Mouse (Mus musculus) lung, postnatal 25 days (tissue): Measurements from ENCODE around the gene Col23a1.

Experiments used
- DNase-seq: peaks from one replicate; pipeline ENCODE4 v3.0.0; 2022; ENCODE audit warnings: low spot score

Col23a1 gene

DNA sequence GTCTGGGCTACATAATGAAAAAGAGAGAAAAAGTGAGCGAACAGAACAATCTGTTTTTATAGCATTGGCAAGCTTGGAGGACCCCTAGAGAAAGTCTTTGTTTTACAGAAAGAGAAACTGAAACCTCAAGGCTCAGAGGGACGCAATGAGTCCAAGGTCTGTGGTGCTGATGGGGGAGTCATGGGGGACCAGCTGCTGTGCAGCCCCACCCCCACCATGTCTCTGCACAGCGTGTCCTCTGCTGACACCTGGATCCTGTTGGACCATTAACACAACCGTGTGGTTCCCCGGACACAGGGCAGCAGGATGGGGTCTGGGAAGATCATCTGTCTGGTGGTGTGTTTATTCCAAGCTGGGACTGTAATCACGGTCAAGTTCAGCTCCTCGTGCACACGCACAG, 142.2 kb downstream of the Col23a1 start:
- DNase-seq = no peak

- DNase-seq = no peak
Observed at GRCm38 (mm10) chr11:51442006-51442405, 152.3 kb downstream of the Col23a1 start.

DNA sequence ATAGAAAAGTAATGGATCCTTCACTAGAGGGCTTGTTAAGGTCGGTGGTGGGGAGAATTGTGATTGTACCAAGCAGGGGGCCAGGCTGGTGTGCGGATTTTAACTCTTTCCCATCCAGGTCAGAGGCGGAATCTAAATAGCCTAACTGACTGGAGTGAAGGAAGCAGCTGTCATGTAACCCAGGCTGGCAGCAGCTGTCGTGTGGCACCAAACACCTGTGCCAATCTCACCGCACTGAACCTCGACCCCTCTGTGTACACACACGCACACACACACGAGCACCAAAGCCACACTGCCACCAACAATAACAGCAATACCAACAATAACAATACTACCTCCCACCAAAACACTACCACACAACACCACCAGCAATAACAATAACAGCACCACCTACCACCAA, 152.9 kb downstream of the Col23a1 start:
- no peak for DNase-seq

GRCm38 (mm10) chr11:51443818-51444217, 154.1 kb downstream of the Col23a1 start:
- DNase-seq = no peak

GRCm38 (mm10) chr11:51444649-51445048, 154.9 kb downstream of the Col23a1 start:
- DNase-seq = no peak

DNA sequence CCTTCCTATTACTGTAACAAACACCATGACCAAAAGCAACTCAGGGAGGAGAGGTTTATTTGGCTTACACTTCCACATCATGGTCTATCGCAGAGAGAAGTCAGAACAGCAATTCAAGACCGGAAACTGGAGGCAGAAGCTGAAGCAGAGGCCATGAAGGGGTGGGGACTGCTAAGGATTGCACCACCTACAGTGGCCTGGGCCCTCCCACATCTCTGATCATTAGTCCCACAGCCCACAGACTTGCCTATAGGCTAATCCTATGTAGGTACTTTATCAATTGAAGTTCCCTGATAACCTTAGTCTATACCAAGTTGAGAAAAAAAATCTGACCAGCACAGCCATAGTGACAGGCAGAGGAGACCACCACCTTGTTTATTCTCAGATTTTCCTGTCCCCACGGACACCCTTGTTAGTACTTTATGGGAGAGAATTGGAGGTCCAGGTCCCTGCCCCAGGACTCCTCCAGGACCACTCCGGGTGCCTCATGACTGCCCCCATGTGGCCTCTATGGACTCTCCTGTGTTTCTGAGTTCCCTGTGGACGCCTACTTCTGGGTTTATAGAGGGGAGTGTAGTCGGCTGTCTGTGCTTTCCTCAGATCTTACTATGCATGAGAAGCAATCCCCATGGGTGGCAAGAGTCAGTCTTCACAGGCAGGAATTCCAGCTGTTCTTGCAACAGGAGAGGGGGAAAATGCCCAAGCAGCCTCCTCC, 157.1 kb downstream of the Col23a1 start:
- peak; percentile 68 for DNase-seq

GRCm38 (mm10) chr11:51448256-51448655, 158.5 kb downstream of the Col23a1 start:
- DNase-seq = no peak

DNA sequence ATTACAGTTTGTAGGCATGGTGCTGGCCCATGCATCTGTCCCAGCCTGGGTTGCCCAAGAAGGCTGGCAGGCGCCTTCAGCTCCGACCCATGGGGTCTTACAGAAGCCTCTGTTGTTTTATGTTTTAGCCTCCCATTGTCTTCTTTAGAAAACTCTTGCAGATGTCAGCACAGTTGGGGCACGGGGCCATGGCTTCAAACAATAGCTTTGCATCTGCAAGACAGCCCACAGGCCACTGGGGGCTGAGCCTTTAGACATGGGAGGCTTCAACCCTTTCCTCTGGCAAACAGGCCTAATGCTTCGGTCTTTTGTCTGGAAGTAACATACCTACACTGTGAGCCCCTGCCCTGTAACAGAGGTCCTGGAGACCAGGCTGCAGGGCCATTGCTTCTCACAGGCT, 159.0 kb downstream of the Col23a1 start:
- DNase-seq = no peak

DNA sequence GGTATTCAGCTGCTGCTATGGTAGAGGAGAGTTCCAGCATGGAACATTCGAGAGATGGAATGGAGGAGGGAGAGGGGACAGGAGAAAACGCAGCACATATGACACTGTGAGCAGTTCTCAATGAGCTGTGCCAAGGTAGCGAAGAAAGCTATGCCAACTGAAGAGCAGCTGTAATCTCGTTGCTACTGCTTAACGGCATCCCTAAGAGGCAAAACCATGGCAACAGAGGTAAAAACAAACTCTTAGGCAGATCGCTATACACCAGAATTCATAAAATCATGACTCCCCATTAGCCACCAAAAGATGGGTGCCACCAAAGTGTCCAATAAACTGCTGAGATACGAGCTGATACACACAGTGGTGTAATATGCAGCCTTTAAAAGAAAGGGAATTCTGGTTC, 160.2 kb downstream of the Col23a1 start:
- DNase-seq = no peak

DNA sequence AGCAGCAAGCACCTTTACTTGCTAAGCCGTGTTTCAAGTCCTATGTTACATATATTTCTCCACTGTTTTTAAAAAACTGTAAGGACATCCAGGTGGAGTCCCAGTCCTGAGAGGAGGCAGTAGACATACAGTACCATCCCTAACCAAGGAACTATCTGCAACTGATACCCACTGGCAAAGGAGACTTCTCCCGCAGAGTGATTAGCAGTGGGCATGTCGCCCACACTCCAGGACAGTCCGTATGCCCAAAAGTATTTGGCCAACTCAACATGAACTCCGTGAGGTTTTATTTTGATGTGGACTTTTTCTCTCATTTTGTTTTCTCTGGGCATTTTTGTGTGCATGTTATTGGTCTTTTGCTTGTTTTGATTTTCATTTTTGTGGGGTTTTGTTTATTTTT, 161.6 kb downstream of the Col23a1 start:
- DNase-seq = no peak

- no peak for DNase-seq
Observed at GRCm38 (mm10) chr11:51451925-51452324, 162.2 kb downstream of the Col23a1 start.

GRCm38 (mm10) chr11:51453742-51454141, 164.0 kb downstream of the Col23a1 start:
- no peak for DNase-seq

- no peak for DNase-seq
Observed at GRCm38 (mm10) chr11:51455501-51455900, 165.8 kb downstream of the Col23a1 start.

DNA sequence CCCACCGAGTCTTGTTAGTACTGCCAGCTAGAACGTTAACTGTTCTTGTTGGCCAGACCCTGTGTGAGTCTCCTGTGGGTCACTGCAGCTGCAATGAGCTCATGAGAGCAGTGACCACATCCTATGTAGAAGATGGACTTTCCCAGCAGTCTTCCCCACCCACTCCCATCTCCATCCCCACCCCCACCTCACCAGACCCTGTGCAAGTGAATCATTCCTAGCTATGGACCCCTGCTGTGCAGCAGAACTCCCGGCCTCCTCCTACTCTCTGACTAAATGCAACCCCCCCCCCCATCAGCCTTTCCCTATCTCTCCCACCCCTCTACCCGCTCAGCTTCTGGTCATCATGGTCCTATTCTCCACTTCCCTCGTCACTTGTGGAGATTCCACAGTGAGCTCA, 167.9 kb downstream of the Col23a1 start:
- DNase-seq = no peak

GRCm38 (mm10) chr11:51458649-51459048, 168.9 kb downstream of the Col23a1 start:
- DNase-seq = no peak

GRCm38 (mm10) chr11:51459569-51460043, 169.9 kb downstream of the Col23a1 start:
- no peak for DNase-seq

DNA sequence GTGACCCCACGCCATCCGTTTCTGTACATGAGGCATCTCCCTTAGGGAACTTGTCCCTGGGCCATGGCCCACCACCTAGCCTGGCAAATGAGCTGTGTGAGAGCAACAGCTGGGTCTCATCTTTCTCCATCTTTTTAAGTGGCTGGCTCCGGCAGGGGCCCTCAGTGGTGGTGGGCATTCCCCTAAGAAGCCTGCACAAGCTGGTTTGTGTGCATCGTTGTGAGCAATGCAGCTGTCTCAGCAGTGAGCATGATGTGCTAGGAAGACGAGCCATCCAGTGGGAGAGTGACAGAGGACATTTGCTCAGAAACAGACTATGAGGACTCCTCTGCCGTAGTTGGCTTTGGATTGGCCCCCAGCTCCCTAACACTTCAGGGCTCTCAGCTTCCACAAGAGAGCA, 179.0 kb downstream of the Col23a1 start:
- no peak for DNase-seq

GRCm38 (mm10) chr11:51469341-51469831, 179.7 kb downstream of the Col23a1 start:
- DNase-seq = peak; percentile 51

DNA sequence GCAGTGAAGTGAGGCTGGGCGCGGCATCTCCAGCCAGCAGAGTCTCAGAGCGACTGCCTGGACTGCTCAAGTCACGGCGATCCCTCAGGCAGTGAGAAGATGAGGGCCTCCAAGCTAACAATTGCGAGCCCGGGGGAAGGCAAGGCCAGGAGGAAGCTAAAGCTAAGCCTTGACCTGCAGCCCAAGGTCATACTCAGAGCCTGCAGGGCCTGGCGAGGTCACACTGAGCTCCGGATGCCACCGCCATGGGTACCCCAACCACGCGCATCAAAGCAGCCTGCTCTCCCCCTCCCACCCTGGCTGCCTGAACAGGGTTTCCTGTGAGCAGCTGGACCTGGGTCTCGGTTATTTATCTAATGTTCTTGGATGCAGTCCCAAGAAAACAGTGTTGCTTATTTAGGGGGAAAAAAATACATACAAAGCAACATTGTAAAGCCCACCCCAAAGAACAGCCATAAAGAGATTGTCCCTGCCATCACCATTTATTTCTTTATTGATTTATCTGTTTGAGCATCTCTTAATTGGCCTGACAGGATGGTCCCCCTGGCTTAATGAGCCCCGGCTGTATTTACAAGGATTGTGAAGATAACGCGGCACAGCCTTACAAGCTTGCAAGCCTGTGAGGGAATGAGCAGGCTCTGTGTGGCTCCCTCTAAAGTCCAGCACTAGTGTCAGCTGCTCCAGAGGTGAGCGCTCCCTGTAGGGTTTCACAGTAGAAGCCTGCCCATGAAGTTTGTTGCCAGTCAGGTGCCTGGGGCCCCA, 180.8 kb downstream of the Col23a1 start:
- no peak for DNase-seq

GRCm38 (mm10) chr11:51473686-51474085, 184.0 kb downstream of the Col23a1 start:
- no peak for DNase-seq

DNA sequence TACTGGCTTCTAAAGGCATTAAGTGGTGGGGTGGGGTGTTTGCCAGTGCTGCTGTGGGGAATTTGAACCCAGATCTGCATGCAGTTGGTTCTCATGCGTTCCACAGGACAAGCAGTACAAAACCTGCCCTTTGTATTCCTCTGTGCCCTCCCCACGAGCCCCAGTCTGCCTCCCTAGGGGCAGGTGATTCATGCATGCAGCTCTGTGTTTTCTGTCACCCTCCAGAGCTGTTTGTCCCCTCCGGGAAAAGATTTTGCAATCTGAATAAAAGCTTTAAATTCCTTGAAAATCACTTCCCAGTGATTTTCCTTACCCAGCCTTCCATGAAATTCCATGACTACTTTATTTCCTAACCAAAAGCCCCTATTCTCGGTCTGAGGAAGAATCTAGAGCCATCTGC, 186.8 kb downstream of the Col23a1 start:
- no peak for DNase-seq

DNA sequence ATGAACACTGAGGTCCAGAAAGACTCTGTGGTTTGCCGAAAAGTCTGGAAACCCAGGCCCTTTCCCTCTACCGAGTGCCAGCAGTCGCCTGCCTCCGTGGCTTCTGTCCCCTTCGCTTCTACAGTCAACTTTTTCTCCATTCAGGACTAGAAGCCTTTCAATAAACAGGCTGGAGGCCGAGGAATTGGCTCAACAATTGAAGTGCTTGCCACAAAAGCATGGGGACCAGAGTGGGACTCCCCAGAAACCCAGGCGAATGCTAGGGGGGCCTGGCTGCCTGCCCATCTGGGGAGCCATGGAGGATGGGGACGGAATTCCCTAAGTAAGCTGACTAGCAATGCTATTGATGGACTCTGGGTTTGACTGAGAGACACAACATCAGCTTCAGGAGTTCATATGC, 187.9 kb downstream of the Col23a1 start:
- DNase-seq = no peak

DNA sequence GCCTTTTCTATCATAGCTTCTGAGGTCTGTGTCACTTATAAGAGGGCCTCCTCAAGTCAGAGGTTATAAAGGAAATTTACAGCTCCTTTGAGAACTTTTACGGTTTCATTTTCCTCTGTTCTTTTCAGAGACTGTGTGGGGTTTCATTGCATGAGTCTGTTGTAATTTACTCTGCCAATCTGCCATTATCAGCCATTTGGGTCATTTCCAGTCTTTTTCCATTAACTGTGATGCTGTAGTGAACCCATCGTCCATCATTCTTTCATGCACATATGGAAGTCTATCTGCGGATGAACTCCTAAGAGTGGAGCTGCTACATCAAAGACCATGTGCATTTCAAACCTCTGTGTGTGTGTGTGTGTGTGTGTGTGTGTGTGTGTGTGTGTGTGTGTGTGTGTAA, 192.5 kb downstream of the Col23a1 start:
- DNase-seq = no peak
